Mouse (Mus musculus): Measurements from ENCODE around the gene Tcp11.

Tcp11 gene

DNA sequence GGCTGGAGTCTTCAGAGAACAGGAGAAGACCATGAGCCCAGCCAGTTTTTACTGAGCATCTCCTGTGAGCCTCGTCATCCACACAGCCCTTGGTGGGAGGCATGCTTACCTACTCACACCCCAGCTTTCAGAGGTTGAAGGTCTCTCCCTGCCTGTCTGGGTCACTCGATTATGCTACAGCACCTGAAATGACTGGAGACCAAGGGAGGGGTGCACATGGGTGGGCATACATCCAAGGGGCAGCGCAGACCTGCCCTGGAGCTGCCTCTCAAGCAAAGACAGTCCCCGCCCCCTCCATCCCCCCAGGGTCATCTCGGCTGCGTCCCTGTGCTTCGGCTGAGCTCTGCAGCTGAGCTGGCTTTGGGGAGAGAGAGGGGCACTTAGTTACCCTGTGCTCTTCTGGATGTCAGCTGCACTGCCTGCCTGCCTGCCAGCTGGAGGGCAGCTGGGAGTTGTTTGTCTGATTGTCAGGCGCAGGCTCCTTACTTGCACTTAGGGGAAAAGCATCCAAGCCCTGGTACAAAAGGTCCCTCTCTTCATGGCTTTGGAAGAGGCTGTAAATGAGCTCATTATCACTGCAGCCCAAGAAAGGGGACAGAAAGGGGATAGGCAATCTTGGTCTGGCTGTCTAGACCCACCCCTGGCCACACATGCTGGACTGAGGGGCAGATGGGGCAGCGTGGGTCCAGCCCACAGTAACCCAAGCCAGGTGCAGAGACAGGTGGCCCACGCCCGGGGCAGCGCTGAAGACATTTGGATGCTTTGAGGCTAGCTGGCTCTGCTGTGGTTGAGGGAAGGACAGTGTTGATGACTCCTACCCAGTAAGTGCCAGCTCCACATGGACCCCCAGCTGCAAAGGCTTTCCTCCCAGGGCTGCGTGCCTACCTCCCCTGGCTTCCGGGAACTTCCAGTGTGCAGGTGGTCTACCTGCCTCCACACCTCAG is 43.4 kb downstream of the Tcp11 start:
- DNase-seq, result peak in 1 of 2 experiments; percentile 32

DNA sequence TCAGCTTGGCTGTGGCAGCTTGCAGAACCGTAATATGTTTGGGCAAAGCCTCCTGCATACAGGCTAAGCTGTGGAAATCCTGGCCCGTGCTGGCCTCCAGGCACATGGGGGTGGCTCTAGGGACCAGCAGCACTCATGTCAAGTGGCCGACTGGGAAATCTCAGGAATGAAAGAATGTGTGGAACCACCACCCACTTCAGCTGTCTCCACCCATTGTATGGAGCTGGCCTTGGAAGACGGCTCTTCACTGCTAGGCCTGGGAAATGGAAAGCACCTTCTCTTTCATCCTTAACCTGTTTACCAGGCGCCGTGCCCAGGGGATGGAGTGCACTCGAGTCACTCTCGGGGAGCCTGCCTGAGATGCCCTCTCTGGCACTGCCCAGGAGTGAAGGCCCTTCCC is 45.5 kb downstream of the Tcp11 start:
- no peak for DNase-seq

- no peak for DNase-seq
These were observed 47.3 kb downstream of the Tcp11 start for GRCm38 (mm10) chr17:28033046-28033580.

GRCm38 (mm10) chr17:28032219-28032618 is 48.2 kb downstream of the Tcp11 start:
- no peak for DNase-seq

DNA sequence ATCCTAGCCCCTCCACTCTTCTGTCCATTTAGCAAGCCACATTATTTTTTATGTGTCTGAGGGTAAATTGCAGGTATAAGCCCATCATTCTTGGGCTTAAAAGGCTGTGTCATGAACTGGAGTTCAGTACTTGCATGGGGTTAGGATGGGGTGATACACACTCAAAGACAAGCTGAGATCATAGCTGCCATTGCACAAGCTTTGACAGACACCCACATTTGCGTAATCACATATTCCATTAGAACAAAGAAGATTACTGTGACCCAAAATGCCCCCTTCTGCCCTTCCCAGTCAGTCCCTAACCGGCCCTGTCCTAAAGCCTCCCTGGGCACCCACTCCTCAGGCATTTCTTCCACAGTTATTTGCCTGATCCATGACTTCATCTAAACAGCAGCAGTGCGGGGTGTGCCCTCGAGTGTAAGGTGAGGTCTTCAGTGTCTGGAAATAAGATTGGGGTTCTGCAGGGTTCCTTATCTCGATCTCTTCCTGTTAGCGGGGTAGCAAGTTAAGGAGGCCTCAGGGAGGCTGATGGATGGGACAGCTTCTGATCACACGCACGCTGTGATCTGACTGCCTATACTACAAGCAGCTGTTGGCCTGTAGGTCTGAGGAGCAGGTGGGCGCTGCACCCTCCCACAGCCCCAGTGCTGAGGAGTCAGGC is 49.0 kb downstream of the Tcp11 start:
- no peak for DNase-seq

DNA sequence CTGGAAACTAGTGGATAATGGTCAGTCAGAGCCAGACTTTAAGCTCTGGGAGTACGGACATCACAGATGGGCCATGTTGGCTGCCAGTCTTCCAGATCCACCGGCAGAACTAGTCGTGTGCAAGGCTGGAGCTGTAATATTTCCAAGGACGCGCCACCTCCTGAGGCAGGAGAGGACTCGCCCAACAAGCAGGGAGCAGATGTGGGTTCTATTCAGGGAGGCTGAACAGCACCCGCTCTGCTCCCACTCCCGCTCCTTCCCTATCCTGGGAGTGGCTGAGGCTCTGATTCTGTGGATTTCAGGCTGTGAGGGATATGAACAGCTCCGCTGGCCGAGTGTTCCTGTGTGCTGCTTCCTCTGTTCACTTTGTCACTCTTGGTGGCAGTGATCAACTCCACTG is 50.0 kb downstream of the Tcp11 start:
- no peak for DNase-seq

- DNase-seq, result no peak
These were observed 51.1 kb downstream of the Tcp11 start for GRCm38 (mm10) chr17:28029308-28029707.

DNA sequence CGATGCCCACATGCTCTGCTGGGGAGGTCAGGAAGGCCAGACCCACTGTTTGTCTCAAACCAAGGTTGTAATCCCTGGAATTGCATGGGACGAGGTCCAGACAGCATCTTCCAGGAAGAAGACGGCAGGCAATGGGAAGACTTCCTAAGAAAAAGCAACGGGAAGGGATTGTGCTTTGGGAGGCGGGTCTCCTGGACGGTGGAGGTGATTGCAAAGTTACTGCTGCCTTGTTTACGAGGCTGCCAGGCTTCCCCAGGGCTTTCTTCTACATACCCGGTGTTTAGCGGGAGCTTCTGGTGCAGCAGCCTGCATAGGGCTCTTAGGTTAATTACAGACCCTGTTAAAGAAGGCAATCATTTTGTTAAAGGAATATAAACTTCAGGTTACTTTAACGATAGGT is 52.2 kb downstream of the Tcp11 start:
- no peak for DNase-seq

GRCm38 (mm10) chr17:28027197-28027596 is 53.2 kb downstream of the Tcp11 start:
- DNase-seq, result no peak

GRCm38 (mm10) chr17:28026111-28026872 is 54.1 kb downstream of the Tcp11 start:
- no peak for DNase-seq

GRCm38 (mm10) chr17:28025541-28025961 is 54.9 kb downstream of the Tcp11 start:
- DNase-seq, result no peak

- DNase-seq, result peak; percentile 74 to 77
These were observed 57.4 kb downstream of the Tcp11 start for GRCm38 (mm10) chr17:28022854-28023655.

- no peak for DNase-seq
These were observed 58.5 kb downstream of the Tcp11 start for GRCm38 (mm10) chr17:28021911-28022310.

GRCm38 (mm10) chr17:28019785-28020696 is 60.4 kb downstream of the Tcp11 start:
- no peak for DNase-seq

GRCm38 (mm10) chr17:28018776-28019175 is 61.7 kb downstream of the Tcp11 start:
- peak; percentile 43 to 50 for DNase-seq

DNA sequence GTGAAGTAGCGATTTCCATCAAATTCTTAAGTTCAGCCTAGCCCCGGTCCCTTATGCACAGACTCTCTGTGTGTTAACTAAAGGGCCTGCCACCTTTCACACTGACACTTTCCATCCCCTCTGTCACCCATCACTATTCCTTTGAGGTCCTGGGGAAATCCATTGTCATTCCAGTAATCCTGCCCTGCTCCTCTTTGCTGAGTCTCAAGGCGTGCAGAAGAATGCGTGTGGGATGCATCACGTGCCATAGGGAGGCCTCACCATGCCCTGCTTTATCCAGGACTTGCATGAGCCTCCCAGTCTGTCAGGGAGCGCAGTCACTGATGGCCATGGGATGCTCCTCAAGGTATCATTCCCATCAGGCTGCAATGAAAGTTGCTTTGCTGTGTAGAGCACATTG is 62.1 kb downstream of the Tcp11 start:
- no peak for DNase-seq

Measured in cerebellum, postnatal 36 days (tissue).